Mouse (Mus musculus) small intestine, adult 2 months (tissue): ENCODE measurements around the gene Gas2l2.

Experiments
- CTCF ChIP-seq: fragments of 200-500 bp; IDR thresholded peaks from 2 replicates; pipeline ENCODE4 v1.5.1; 2012; ENCODE audit warnings: low read depth, mild to moderate bottlenecking, control low read depth, inconsistent platforms, low read length, moderate library complexity, mixed read lengths; ENCODE audit not compliant: insufficient replicate concordance, insufficient read length; ENCODE audit errors: extremely low read depth
- POLR2A ChIP-seq: fragments of 200-500 bp; IDR thresholded peaks from 2 replicates; pipeline ENCODE4 v1.6.1; 2012; ENCODE audit warnings: low read depth, mild to moderate bottlenecking, control low read depth, inconsistent platforms, low read length, moderate library complexity

- TF ChIP-seq CTCF (no peak), POLR2A (no peak)
Observed at GRCm38 (mm10) chr11:83448927-83449236, 19.6 kb upstream of the Gas2l2 start.
